Mouse (Mus musculus) thymus, adult 2 months (tissue): ENCODE measurements around the gene Gm10762. TPM values are rescaled to one million over a fixed set of nuclear protein-coding genes. Genes with fewer than 3 reads are reported as not detected.
A peak's percentile ranks its signal among the peaks of the same experiment; 100 is the strongest.

Source experiments
- DNase-seq: peaks from one replicate; pipeline ENCODE4 v3.0.0; 2021
- H3K27ac ChIP-seq: fragments of 200-500 bp; 2 replicates; pipeline ENCODE4 v1.5.1; 2012; ENCODE audit warnings: low read length, control low read depth; ENCODE audit not compliant: control insufficient read depth, insufficient read depth
- H3K27me3 ChIP-seq: fragments of 200-500 bp; 2 replicates; pipeline ENCODE4 v1.6.1; 2012; ENCODE audit warnings: mild to moderate bottlenecking, low read length, moderate library complexity, mixed read lengths; ENCODE audit not compliant: control insufficient read depth, insufficient read depth
- H3K36me3 ChIP-seq: fragments of 200-500 bp; 2 replicates; pipeline ENCODE4 v1.6.1; 2012; ENCODE audit warnings: mild to moderate bottlenecking, low read length, moderate library complexity; ENCODE audit not compliant: control insufficient read depth, insufficient read depth
- H3K4me1 ChIP-seq: fragments of 200-500 bp; replicated peaks from 2 replicates; pipeline ENCODE4 v1.6.1; 2012; ENCODE audit warnings: low read length; ENCODE audit not compliant: control insufficient read depth, insufficient read depth
- H3K4me3 ChIP-seq: fragments of 200-500 bp; 2 replicates; pipeline ENCODE4 v1.5.1; 2012; ENCODE audit warnings: mild to moderate bottlenecking, low read length, control low read depth, moderate library complexity; ENCODE audit not compliant: control insufficient read depth, insufficient read depth
- CTCF ChIP-seq: fragments of 200-500 bp; IDR thresholded peaks from 2 replicates; pipeline ENCODE4 v1.5.1; 2012; ENCODE audit warnings: mild to moderate bottlenecking, control low read depth, low read length, moderate library complexity, borderline replicate concordance; ENCODE audit not compliant: control insufficient read depth, poor library complexity, insufficient read depth; ENCODE audit errors: extremely low read depth
- POLR2A ChIP-seq: fragments of 200-500 bp; IDR thresholded peaks from 2 replicates; pipeline ENCODE4 v1.6.1; 2012; ENCODE audit warnings: mild to moderate bottlenecking, low read length, control low read depth, moderate library complexity; ENCODE audit not compliant: control insufficient read depth, poor library complexity, insufficient read depth; ENCODE audit errors: extremely low read depth
- WGBS: fragments of 180-500 bp; shearing (Covaris S2); methylation state at CpG from one replicate; pipeline ENCODE4 v1.1.7; 2018; 5-methylcytosine and 5-hydroxymethylcytosine counted together
- polyA plus RNA-seq: library from polyadenylated mRNA; depleted of rRNA; stranded (reverse); fragments of >200 nt; gene quantifications from 2 replicates; pipeline ENCODE4 v1.2.3, GENCODE M21; 2012

The Gm10762 gene
- polyA plus RNA-seq, 1 experiment, result 5.9 TPM

DNA sequence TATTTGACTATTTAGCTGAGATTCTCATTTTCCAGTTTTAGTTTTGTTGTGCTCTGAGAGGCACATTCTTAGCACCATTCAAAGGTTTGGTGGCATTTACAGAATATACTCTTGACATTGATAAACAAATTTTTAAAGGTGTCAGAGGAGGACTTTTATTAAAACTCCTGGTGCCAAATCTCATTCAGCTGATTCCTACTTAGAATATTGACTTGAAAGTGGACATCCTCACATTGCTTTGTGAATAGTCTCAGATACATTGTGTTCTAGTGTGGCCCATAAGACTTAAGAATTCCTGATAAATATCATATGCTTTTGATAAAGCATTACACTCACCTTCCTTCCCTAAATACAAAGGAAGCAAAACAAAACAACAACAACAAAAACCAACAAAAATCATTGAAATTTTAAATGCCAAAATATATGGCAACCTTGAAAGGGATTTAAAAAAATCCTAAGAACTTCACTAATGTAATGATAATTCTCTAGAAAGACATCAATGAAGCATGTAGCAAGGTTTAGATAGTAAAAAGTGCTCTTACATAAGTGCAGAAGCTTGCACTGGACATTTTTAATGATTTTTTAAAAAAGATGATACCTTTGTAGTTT, 1.1 kb upstream of the Gm10762 start:
- Histone ChIP-seq H3K36me3 (no peaks in the 10 kb centered on the region), H3K27me3 (no peaks in the 10 kb centered on the region), H3K27ac (no peak overlapping the region), H3K4me3 (no peak overlapping the region), H3K4me1 (peaks cover 2% of the 10 kb centered on the region; the same call in 1 of the 2 replicates)
- DNase-seq, result no peak
- TF ChIP-seq CTCF (no peak), POLR2A (no peak)

DNA sequence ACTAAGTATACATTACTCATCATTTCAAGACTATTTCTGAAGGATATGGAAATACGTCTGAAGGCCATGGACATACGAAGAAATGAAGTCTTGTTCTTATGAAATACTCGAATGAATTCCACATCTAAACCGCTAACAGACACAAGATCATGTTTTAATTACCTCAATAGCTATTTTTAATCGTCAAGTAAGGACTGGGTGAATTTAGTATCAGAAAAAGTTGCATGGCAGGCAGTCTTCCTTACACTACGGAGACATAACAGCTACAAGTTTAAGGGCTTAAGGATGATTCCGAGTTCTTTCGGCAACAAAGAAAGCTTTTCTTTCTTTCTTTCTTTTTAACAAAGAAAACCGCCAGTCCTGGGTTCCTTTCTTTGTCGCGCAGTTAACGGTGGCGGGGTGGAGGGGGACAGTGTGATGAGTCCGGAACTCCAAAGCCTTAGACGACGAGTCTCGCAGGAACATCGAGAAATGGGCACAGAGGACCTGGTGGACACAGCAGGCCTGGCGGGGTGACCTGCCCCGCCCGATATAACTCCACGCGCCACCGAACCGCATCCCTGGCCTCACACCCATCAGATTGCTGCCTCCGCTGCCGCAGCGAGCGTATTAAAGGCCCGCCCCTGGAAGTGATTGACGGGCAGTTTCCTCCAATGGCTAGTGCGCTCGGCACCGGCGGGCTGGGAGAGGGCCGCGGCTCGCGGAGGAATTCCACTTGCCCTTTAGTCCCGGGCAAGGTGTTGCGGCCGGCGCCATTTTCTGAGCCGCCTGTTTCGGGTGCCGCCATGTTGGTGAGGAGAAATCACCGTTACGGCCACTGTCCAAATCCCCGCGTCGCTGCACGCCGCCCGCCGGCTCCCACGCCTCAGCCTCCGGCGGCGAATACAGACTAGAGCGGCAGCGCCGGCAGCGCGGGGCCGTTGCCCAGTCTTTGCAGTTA, 614 bp downstream of the Gm10762 start, which contains the start of gene Zc3h6:
Zc3h6 (plus strand) TSS at position 762 of the 940 bp plus-strand sequence.
- WGBS, result 1% methylated on average over 65 of the region's 65 CpGs
- peak; percentile 97 for DNase-seq
- no peak; the same call in 1 of the 2 replicates for TF ChIP-seq CTCF
- peak; percentile 92 for TF ChIP-seq POLR2A
- Histone ChIP-seq H3K36me3 (no peaks in the 10 kb centered on the region), H3K27ac (peak within 1 kb of the TSS; percentile 92), H3K27me3 (no peaks in the 10 kb centered on the region), H3K4me1 (peaks cover 2% of the 10 kb centered on the region; the same call in 1 of the 2 replicates), H3K4me3 (peak within 1 kb of the TSS; percentile 89)

- Histone ChIP-seq H3K36me3 (no peaks in the 10 kb centered on the region), H3K27me3 (no peaks in the 10 kb centered on the region), H3K27ac (no peak overlapping the region), H3K4me3 (no peak overlapping the region), H3K4me1 (peaks cover 2% of the 10 kb centered on the region; the same call in 1 of the 2 replicates)
- no peak for TF ChIP-seq POLR2A
- TF ChIP-seq CTCF, result no peak
- DNase-seq, result no peak
- 7% methylated on average over 6 of the region's 6 CpGs for WGBS
These were observed 1.3 kb downstream of the Gm10762 start for GRCm38 (mm10) chr2:128966236-128966635.

DNA sequence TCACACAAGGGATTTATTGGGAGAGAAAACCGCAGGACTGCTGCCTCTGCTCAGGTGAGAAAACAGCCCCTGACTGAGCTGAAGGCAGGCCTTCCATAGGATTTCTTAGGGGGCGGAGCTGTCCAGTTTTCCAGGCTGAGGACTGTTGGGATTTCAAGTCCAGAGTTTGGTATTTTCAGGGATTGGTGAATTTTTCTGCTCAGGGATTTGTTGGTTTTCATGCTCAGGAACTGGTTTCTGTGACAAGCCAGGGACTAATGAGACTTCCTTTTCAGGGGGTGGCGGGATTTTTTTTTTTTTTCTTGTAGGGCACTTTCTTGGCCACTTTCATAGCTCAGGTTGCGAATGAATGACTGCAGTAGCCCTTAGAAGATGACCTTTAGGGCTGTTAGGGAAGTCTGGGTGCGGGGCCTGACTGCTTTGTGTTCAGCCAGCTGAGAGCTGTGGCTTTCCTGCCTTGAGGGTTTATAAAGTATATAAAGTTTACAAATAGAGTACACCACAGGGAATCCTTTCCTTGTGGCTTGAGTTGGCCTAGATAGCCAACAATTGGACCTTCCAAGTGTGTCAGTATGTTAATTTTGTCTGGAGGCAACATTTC, 1.9 kb downstream of the Gm10762 start:
- Histone ChIP-seq H3K27ac (no peak overlapping the region), H3K4me3 (no peak overlapping the region), H3K36me3 (no peaks in the 10 kb centered on the region), H3K4me1 (peaks cover 2% of the 10 kb centered on the region; the same call in 1 of the 2 replicates), H3K27me3 (no peaks in the 10 kb centered on the region)
- DNase-seq, result no peak
- WGBS, result 75% methylated on average over 5 of the region's 5 CpGs
- no peak for TF ChIP-seq POLR2A
- no peak for TF ChIP-seq CTCF

DNA sequence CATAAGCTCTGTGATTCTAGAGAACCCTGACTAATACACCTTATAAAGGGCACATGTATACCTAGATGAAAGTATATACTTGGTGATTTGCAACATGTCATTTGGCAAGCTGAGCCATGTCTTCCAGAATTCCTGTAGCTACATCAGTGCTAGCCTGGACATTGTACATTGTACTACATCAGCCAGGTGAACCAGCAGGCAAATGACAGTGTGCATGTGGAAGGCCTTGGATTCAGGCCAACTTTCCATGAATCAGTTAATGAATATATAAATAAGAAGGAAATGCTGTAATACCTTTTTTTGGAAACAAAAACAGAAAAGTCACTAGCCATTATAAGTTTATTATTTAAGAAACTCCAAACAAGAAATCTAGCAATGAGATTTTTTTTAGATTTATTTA, 13.3 kb downstream of the Gm10762 start:
- Histone ChIP-seq H3K4me3 (no peak overlapping the region), H3K36me3 (no peaks in the 10 kb centered on the region), H3K27me3 (no peaks in the 10 kb centered on the region), H3K27ac (no peak overlapping the region), H3K4me1 (no peaks in the 10 kb centered on the region)
- no peak for DNase-seq
- TF ChIP-seq POLR2A (no peak), CTCF (no peak)

- H3K4me3 ChIP-seq, result no peak overlapping the region
- TF ChIP-seq POLR2A (no peak), CTCF (no peak)
These were observed 19.4 kb downstream of the Gm10762 start for GRCm38 (mm10) chr2:128947962-128948588.

More at GRCm38 (mm10) chr2:128947962-128948588, 19.4 kb downstream of the Gm10762 start:
- Histone ChIP-seq H3K36me3 (no peaks in the 10 kb centered on the region), H3K4me1 (no peaks in the 10 kb centered on the region), H3K27me3 (no peaks in the 10 kb centered on the region), H3K27ac (no peak overlapping the region)
- WGBS, result 43% methylated on average over 6 of the region's 6 CpGs
- DNase-seq, result no peak
